Mouse (Mus musculus) lung, adult 2 months (tissue): ENCODE results near the gene Xrcc3. TPM values are rescaled to one million over a fixed set of nuclear protein-coding genes. Genes with fewer than 3 reads are reported as not detected.
A peak's percentile ranks its signal among the peaks of the same experiment; 100 is the strongest.

Experiments
- DNase-seq: peaks from one replicate; pipeline ENCODE4 v3.0.0; 2022
- H3K4me1 ChIP-seq: fragments of 200-500 bp; 2 replicates; pipeline ENCODE4 v1.6.1; 2011; ENCODE audit warnings: low read length; ENCODE audit not compliant: control insufficient read depth, insufficient read depth
- H3K4me3 ChIP-seq: fragments of 200-500 bp; replicated peaks from 2 replicates; pipeline ENCODE3; 2011; ENCODE audit warnings: low read depth, mild to moderate bottlenecking, control low read depth, low read length; ENCODE audit errors: extremely low read depth
- CTCF ChIP-seq: fragments of 200-500 bp; IDR thresholded peaks from 2 replicates; pipeline ENCODE4 v1.5.1; 2011; ENCODE audit warnings: mild to moderate bottlenecking, low read length, control low read depth; ENCODE audit not compliant: insufficient read depth
- POLR2A ChIP-seq: fragments of 200-500 bp; IDR thresholded peaks from 2 replicates; pipeline ENCODE4 v1.6.1; 2011; ENCODE audit warnings: low read depth, mild to moderate bottlenecking, control low read depth, low read length, borderline replicate concordance; ENCODE audit errors: extremely low read depth
- WGBS: fragments of 180-500 bp; shearing (Covaris S2); methylation state at CpG from one replicate; pipeline ENCODE4 v1.1.7; 2018; 5-methylcytosine and 5-hydroxymethylcytosine counted together
- polyA plus RNA-seq: library from polyadenylated mRNA; depleted of rRNA; stranded (reverse); fragments of >200 nt; gene quantifications from 2 replicates; pipeline ENCODE4 v1.2.3, GENCODE M21; 2012

The Xrcc3 gene
- polyA plus RNA-seq, 1 experiment, result 3.2 TPM

DNA sequence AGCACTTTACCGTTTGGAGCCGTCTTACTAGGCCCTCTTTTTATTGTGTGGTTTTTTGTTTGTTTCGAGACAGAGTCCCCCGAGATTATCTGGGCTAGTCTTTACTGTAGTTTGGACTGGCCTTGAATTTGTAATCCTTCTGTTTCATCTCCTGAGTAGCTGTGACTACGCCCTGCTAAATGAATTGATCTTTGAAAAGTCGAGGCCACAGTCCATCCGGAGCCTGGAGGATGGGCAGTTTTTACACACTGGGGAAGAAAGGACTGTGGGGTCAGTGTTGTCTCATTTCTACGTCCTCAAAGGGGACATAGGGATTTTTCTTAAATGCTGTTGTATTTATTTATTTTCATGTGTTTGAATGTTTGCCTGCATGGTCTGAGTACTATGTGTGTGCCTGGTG, 4.3 kb upstream of the Xrcc3 start:
- Histone ChIP-seq H3K4me1 (peaks cover 12% of the 10 kb centered on the region; the same call in 1 of the 2 replicates), H3K4me3 (no peak overlapping the region)
- 82% methylated on average over 8 of the region's 8 CpGs for WGBS
- TF ChIP-seq POLR2A, result no peak
- TF ChIP-seq CTCF, result no peak
- no peak for DNase-seq

DNA sequence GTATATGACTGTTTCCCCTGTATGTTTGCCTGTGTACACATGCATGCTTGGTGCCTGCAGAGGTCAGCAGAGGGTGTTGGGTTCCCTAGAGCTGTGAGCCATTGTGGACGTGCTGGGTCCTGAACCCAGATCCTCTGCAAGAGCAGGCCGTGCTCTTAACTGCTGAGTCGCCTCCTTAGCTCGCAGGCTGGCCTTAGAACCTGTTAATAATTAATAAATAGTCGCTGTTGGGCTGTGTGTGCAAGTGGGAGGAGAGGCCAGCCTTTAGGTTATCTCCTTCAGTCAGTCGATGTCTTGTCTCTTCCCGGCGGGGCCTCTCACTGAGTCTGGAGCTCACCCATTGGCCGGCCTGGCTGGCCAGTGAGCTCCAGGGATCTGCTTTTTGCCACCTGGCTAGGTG, 3.3 kb upstream of the Xrcc3 start:
- no peak for TF ChIP-seq CTCF
- no peak for TF ChIP-seq POLR2A
- no peak for DNase-seq
- Histone ChIP-seq H3K4me1 (peaks cover 13% of the 10 kb centered on the region; the same call in 1 of the 2 replicates), H3K4me3 (no peak overlapping the region)
- WGBS, result 62% methylated on average over 9 of the region's 9 CpGs

DNA sequence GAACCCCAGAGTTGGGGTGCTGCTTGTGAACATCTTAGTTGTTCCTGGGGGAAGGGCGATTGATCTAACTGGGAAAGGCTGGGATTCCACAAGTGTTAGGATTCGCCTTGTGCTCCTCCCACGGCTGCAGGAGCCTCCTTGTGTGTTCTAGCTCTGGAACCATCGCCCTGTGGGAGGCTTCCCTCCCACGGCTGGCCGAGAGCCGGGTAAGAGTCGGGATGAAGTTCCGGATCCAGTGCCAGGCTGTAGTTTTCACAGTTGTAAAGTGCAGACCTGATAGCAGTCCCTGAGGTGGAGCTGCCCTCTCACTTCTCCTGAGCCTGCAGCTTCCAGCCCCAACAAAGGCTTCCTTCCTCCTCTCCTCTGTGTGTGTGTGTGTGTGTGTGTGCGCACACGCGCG, 2.9 kb upstream of the Xrcc3 start:
- TF ChIP-seq POLR2A (no peak), CTCF (no peak)
- Histone ChIP-seq H3K4me3 (no peak overlapping the region), H3K4me1 (peaks cover 13% of the 10 kb centered on the region; the same call in 1 of the 2 replicates)
- DNase-seq, result no peak
- 52% methylated on average over 13 of the region's 13 CpGs for WGBS

DNA sequence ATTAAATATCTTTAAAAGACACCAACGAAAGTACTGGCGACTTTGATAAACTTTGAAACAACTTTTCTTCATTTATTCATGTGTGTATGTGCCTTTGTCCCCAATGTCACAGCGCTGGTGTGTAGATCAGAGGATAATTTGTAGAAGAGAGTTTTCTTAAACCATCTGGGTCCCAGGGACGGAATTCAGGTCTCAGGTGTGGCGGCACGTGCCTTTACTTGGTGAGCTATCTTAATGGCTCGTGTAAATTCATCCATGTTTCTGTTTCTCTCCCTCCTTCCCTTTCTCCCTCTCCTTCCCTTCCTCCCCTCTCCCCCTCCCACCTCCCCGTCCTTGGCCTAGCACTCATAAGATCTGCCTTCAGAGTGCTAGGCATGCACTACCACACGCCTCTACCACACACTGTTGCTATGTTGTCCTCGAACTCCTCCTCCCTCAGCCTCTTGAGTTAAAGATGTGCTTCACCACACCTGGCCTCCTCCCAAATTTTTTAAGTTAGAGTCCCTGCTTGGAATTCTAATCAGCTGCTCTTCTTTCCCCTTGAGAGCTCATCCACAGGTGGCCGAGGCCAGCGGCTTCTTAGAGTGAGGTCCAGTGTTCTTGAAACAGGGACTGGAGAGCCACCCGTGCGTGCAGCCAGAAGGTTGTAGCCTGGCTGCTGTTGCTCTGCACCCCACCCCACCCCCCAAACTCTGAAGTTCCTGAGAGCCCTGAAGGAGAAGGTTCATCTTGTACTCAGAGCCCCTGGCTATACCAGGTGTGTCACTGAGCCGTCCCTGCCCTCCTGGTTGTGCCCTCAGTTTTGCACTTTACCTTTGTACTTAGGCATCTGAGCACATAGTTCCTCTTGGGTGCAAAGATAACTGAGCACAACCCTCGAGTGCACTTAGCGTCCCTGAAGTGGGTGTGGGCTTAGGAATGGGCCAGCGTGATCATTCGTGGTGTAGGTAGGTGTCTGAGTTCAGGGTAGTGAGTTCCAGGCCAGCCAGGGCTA, 1.4 kb upstream of the Xrcc3 start:
- peak; percentile 38 for DNase-seq
- Histone ChIP-seq H3K4me1 (peaks cover 13% of the 10 kb centered on the region; the same call in 1 of the 2 replicates), H3K4me3 (peak overlapping the region; percentile 72)
- 26% methylated on average over 19 of the region's 19 CpGs for WGBS
- no peak for TF ChIP-seq CTCF

DNA sequence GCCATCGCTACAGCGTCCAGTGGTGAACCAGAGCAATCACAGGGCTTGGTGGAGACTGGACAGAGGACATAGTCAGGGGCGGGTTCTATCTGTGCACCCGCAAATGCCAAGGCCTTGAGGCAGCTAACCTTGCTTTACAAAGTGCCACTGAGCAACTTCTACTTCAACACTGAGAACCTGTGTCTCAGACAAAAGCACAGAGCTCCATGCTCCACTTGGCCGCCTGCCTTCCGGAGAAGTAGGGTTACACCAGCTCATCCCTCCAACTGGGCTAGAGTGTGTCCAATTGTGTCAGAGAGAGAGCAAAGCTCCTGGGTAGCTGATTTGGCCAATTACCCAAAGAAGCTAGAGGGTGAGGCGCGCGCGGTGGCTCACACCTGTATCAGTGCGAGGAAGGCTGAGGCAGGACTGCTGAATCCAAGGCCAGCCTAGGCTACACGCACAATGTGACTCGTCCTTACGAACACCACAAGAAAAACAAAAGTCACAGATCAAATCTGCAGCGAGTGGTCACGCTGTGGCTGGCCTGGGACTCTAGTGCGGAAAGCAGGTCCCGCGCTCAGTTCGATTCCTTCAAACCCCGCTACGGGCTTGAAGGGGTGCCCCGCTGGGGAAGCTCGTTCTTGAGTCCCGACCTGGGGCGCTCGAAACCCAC, 435 bp downstream of the Xrcc3 start:
- no peak for TF ChIP-seq POLR2A
- no peak for TF ChIP-seq CTCF
- DNase-seq, result no peak
- WGBS, result 3% methylated on average over 27 of the region's 27 CpGs
- H3K4me3 ChIP-seq, result peak overlapping the region; percentile 60
- H3K4me1 ChIP-seq, result peaks cover 16% of the 10 kb centered on the region

DNA sequence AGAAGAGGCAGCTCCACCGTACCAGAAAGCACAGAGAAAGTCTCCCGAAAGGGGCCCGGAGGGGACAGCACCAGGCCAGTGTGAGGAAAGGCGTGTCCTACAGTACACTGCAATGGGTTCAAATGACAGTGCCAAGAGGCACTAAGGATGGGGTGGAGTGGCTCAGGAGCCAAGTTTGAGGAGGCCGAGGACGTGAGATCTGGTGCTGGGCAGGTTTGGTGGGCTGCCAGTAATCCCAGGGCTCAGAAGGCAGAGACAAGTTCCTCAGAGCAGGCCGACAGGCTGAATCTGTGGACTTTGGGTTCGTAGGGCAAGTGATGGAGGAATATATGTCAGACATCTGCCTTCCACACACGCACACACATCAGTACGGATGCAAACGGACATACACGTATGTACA, 1.1 kb downstream of the Xrcc3 start:
- no peak for DNase-seq
- no peak overlapping the region for H3K4me3 ChIP-seq
- WGBS, result 60% methylated on average over 12 of the region's 12 CpGs
- TF ChIP-seq CTCF (no peak), POLR2A (no peak)
- peaks cover 16% of the 10 kb centered on the region for H3K4me1 ChIP-seq

DNA sequence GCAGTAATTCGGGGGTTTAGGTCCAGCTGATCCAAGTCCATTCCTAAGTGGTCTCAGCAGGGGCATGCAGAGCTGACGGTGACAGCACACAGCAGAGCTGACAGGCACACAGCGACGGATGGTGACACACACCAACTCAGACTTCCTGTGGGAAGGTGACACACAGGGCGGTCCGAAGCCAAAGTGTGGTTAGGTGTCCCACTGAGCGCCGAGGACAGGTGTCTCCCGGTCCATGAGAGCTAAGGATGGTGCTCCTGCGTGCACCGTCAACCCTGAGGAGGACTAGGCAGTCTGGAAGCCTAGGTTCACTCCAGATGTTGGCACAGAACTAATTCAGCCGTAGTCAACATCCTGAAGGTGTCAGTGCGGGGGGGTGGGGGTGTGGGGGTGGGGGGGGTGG, 1.6 kb downstream of the Xrcc3 start:
- 82% methylated on average over 13 of the region's 13 CpGs for WGBS
- Histone ChIP-seq H3K4me1 (peaks cover 16% of the 10 kb centered on the region), H3K4me3 (no peak overlapping the region)
- no peak for DNase-seq
- TF ChIP-seq POLR2A, result no peak

DNA sequence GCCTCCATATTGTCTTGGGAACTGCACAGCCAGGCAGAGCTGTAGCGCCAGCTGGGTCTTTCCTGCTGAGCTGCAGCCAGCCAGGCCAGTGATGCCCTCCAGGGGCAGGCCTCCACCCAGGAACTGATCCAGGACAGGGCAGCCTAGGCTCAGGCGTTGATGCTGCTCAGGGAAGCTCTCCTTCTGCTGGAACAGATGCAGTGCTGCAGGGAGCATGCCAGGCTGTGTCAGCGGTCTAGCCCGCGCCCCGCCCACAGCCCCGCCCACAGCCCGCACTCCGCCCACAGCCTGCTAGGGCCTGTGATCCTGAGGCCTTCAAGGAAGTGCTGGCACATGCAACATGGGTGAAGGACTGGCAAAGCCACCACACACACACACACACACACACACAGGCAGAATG, 3.9 kb downstream of the Xrcc3 start:
- Histone ChIP-seq H3K4me1 (peaks cover 8% of the 10 kb centered on the region), H3K4me3 (no peak overlapping the region)
- WGBS, result under 1% methylated on average over 9 of the region's 9 CpGs
- 0 out of 2 replicates have a peak, but pooled peaks have one; percentile 2 for TF ChIP-seq CTCF
- no peak for TF ChIP-seq POLR2A
- DNase-seq, result peak; percentile 49

DNA sequence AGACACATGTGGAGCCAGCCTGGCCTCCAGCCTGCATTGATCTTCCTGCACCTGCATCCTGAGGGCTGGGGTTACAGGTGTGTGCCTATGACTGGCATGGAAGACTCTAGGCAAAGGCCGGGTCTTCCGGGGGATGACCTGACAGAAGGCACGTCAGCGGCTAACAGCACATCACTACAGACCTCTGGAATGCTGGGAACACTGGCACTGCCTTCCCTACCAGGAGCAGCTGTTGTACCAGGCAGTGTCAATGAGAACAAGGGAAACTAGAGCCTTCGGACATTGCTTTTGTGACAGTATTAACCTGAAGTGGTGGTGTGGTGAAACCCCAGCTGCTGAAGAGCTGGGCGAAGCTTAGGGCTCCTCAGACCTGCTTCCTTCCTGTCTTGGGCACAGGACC, 4.9 kb downstream of the Xrcc3 start:
- Histone ChIP-seq H3K4me1 (peaks cover 8% of the 10 kb centered on the region), H3K4me3 (no peak overlapping the region)
- DNase-seq, result no peak
- no peak for TF ChIP-seq POLR2A
- TF ChIP-seq CTCF, result no peak
- 86% methylated on average over 6 of the region's 6 CpGs for whole genome bisulfite sequencing

DNA sequence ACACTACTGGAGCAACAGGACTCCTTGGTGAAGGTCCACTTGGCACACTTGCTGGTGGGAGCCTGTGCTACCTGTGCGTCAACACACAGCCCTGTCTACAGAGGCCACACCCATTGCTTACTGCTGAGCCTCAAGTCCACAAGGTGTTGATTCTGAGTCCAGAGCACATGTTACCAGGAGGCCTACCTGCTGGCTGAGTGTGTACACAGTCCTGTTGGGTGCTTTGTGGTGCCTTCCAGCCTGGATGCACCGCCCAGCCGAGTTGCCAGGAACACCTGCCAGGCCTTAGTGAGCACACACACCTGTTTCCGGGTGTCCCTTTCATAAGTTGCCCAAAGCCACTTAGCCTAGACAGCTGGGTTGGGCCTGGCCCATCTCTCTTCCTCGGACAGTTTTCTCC, 10.1 kb downstream of the Xrcc3 start:
- DNase-seq, result no peak
- TF ChIP-seq CTCF (no peak), POLR2A (no peak)
- H3K4me1 ChIP-seq, result no peaks in the 10 kb centered on the region
- 71% methylated on average over 5 of the region's 5 CpGs for WGBS
- no peak overlapping the region for H3K4me3 ChIP-seq
